Mouse (Mus musculus): ENCODE measurements around the gene Gemin5. TPM values are rescaled to one million over a fixed set of nuclear protein-coding genes. Genes with fewer than 3 reads are reported as not detected.

Gene Gemin5
- total RNA-seq, 2 experiments from 2014 or later = 21.1 to 32.0 TPM

GRCm38 (mm10) chr11:58171459-58172091 lies 3.2 kb upstream of the Gemin5 start, which contains the start of gene Mrpl22:
Gene Mrpl22, plus strand, starts transcription at chr11:58171661.
- peak; percentile 96 to 97 for DNase-seq

GRCm38 (mm10) chr11:58169666-58170065 lies 1.3 kb upstream of the Gemin5 start:
- no peak for DNase-seq

- DNase-seq = no peak
These were observed 545 bp downstream of the Gemin5 start for GRCm38 (mm10) chr11:58167822-58168166.

- DNase-seq = no peak
These were observed 3.3 kb downstream of the Gemin5 start for GRCm38 (mm10) chr11:58165072-58165471.

- no peak for DNase-seq
These were observed 11.5 kb downstream of the Gemin5 start for GRCm38 (mm10) chr11:58156871-58157270.

- peak in 1 of 2 experiments; percentile 15 for DNase-seq
These were observed 12.9 kb downstream of the Gemin5 start for GRCm38 (mm10) chr11:58155458-58155857.

GRCm38 (mm10) chr11:58146241-58146640 lies 22.1 kb downstream of the Gemin5 start:
- peak; percentile 80 to 83 for DNase-seq

- DNase-seq = no peak
These were observed 24.5 kb downstream of the Gemin5 start for GRCm38 (mm10) chr11:58143704-58144426.

GRCm38 (mm10) chr11:58139466-58139865 lies 28.9 kb downstream of the Gemin5 start:
- DNase-seq = no peak

GRCm38 (mm10) chr11:58138821-58139220 lies 29.5 kb downstream of the Gemin5 start:
- no peak for DNase-seq

GRCm38 (mm10) chr11:58136677-58137076 lies 31.7 kb downstream of the Gemin5 start:
- peak; percentile 48 to 56 for DNase-seq

GRCm38 (mm10) chr11:58135296-58135695 lies 33.0 kb downstream of the Gemin5 start:
- DNase-seq = no peak

GRCm38 (mm10) chr11:58134869-58135268 lies 33.5 kb downstream of the Gemin5 start:
- DNase-seq = no peak

- no peak for DNase-seq
These were observed 36.3 kb downstream of the Gemin5 start for GRCm38 (mm10) chr11:58132026-58132425.

- DNase-seq = no peak
These were observed 39.0 kb downstream of the Gemin5 start for GRCm38 (mm10) chr11:58129302-58129843.

GRCm38 (mm10) chr11:58127544-58127943 lies 40.8 kb downstream of the Gemin5 start:
- no peak for DNase-seq

- DNase-seq = peak; percentile 90 to 92
These were observed 41.8 kb downstream of the Gemin5 start for GRCm38 (mm10) chr11:58126397-58127160.

GRCm38 (mm10) chr11:58125021-58125420 lies 43.3 kb downstream of the Gemin5 start:
- DNase-seq = peak in 1 of 2 experiments; percentile 18

GRCm38 (mm10) chr11:58123711-58124110 lies 44.6 kb downstream of the Gemin5 start:
- DNase-seq = no peak

- DNase-seq = peak; percentile 17 to 54
These were observed 47.0 kb downstream of the Gemin5 start for GRCm38 (mm10) chr11:58121351-58121750.

- no peak for DNase-seq
These were observed 47.7 kb downstream of the Gemin5 start for GRCm38 (mm10) chr11:58120655-58121054.

- DNase-seq = peak; percentile 32 to 44
These were observed 51.2 kb downstream of the Gemin5 start for GRCm38 (mm10) chr11:58117044-58117652.

All from adrenal gland, postnatal 36 days (tissue).